Mouse (Mus musculus) c-Kit-positive CD71-positive TER-119-positive erythroid progenitor cells, embryonic 14.5 days (primary cell): ENCODE results near the gene Hspa8.
"Not testable (repeated sequence)": the region's sequence is repeated elsewhere in the genome, so short reads cannot be mapped to it uniquely, and the experiment has no call there.

ENCODE experiments used
- DNase-seq: peaks from one replicate; pipeline ENCODE4 v3.0.0-alpha.2; 2013; ENCODE audit warnings: low spot score

The Hspa8 gene

DNA sequence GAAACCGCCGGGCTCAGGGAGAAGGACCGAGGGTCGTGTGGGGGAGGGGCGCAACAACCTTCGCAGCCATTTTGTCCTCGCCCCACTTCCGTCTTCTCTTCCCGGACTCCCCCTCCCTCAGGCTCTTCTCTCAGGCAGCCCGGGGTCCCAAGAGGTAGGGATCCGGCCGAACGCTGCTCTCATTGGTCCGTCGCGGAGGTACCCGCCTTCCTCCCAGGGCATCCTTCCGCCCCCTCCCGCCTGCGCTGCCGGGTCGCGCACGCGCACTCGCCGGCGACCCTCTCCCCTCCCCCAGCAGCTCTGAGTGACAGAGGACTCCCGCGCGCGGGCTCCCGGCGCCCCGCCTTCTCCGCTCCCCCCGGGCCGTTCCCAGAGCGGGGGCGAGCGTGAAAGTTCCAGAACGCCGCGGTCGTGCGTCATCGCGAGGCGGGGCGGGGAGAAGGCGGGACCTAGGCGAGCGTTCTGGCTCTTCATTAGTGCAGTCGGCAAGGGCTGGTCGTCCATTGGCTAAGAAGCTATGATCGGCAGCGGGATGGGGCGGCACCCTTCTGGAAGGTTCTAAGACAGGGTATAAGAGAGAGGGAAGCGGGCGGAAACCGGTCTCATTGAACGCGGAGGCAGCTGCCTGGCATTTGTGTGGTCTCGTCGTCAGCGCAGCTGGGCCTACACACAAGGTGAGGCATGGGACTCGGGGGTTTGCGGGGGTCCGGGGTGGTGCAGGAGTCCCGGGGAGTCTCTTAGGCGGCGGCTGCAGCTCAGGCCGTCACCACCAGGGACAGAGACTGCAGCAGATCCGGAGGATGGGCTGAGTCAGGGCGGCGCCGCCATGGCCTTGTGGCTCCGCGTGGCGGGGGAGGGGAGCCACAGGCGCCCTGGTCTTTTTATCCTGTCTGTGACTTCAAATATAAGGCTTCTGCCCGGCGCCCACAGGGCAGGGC lies at the start of gene Hspa8:
TSS of gene Hspa8 (plus strand) at position 310 of the 938 bp plus-strand sequence.
- peak; percentile 99 for DNase-seq

DNA sequence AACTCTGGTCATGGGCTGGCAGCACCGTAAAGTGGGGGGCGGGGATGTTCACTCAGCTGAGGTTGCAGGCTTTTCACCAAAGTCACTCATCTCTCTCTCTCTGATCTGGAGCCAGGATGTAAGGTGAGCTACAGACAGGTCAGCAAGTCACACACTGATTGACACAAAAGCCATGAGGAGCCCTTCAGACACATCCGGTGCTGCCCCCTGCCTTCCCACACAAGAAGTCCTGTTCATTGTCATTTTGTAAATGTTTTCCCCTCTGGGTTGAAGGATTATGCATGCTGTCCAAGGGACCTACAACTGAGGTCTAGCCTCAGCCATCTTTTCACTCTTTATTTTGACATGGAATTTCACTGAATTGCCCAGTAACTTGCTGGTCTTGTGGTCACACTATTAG lies 49.0 kb upstream of the Hspa8 start:
- no peak for DNase-seq

DNA sequence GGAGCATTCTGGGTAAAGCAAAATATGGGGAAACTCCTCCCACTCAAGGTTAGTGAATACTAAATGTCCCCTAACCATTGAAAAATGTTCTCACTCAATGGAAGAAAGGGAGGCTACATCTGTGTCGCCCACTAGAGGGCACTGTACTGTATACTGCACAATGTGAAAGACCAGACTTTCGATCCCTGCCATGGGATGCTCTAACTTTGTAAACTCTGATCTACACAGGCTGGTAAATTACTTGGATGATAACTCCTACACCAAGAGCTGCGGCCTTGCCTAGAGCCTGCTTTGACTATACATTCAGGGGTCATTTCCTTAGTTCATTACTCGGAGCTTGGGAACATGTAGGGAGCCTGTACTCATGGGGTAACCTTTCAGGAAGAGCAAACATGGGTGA lies 44.4 kb upstream of the Hspa8 start:
- peak; percentile 40 for DNase-seq

DNA sequence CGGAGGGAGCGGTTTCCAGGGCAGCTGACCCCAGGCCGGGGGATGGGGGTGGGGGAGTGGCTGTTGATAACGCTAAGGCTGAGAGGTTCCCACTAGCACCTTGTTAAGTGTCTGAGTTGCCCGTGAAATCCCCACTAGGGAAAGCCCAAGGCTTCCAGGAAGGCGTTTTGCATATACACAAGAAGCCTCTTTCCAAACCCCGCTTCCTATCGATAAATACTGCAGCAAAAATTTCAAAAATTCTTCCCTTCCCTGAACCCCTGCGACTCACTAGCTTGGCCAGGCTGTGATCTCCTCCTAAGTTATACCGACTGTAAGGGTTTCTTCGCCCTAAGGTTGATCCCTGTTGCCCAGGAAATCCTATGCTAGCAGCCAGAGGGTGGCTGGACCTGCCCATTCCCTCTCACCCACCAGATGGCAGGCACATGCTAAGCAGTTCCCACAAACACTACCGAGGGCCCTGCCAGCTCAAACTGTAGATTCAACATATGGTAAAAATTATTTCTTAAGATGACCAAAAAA lies 43.6 kb upstream of the Hspa8 start:
- DNase-seq: no peak

DNA sequence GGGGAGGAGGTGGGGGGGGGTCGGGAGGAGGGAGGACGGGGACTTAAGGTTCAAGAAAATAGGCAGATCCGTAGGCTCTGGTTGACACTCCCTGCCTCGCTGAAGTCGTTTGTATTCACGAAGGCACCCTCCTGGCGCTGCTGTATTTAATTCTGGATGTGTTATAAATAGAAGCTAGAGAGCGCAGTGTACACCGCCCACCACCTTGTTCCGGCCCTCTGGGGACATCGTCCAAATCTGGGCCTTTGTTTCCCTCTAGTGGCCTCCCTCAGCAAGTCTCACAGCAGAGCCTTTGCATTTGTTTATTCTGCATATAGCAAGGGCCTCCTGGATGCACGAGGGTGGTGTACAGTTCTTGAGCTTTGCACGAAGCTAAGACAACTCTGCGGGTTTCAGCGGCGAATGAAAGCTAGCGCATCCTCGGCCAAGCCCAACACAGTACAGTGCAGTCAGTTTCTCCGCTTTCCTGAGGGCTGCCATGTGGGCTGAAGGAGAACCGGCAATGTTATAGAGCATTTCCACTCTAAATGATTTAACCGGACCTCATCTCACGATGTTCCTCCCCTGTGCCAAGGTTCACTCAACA lies 43.0 kb upstream of the Hspa8 start:
- DNase-seq: peak; percentile 29

DNA sequence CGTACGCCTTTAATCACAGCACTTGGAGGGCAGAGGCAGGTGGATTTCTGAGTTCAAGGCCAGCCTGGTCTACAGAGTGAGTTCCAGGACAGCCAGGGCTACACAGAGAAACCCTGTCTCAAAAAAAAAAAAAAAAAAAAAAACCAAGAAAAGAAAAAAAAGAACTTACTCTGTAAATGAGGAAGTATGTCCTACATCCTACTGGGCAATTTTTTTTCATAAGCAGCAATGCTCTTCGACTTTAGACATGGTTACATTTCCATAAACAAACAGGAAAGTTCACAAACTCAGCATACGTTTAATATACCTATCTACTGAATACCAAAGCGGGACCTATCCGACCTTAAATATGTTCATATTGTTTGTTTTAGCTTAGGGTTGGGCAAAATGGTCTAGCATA lies 38.4 kb upstream of the Hspa8 start:
- DNase-seq: no peak

DNA sequence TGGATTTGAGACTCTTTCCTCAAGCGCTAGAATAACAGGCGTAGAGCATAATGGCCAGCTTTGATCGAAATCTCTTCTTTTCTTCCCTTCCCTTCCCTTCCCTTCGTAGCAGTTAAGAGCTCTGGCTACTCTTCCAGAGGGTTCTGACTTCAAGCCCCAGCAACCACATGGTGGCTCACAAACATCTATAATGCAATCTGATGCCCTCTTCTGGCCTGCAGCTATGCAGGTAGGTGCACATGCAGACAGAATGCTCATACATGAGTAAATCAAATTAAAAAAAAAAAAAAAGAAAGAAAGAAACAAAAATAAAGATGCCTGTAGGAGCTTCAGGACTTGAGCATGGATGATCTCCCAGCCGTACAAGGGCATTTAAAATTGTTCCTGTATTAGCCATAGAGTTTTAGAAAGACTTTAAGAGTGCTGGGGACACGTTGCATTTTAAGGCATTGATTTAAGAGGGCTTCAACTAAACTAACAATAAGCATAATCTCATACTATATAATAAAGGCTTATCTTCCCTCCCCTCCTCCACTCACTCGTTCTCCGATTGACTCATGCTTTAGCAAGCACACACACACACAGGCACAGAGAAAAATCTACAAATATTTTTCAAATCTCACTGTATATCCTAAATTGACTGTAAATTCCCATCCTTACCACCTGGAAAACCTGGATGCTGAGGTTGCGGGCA lies 35.8 kb upstream of the Hspa8 start:
- no peak for DNase-seq

DNA sequence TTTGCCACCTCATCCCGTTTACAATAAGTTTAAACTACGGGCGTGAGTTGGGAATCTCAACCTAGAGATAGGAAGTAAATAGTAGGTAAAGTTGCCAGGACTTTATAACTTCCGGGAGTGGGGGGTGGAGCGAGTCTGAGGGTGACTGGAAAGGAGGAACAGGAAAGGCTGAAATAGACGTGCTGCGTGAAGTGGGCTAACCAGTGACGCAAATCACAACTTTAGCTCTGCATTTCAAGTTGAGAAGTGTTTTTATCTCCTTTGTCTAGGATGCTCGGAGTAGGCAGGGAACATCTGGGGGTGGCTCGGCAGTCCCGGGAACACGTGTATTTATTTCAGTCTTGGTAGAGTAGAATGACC lies 35.2 kb upstream of the Hspa8 start:
- no peak for DNase-seq

DNA sequence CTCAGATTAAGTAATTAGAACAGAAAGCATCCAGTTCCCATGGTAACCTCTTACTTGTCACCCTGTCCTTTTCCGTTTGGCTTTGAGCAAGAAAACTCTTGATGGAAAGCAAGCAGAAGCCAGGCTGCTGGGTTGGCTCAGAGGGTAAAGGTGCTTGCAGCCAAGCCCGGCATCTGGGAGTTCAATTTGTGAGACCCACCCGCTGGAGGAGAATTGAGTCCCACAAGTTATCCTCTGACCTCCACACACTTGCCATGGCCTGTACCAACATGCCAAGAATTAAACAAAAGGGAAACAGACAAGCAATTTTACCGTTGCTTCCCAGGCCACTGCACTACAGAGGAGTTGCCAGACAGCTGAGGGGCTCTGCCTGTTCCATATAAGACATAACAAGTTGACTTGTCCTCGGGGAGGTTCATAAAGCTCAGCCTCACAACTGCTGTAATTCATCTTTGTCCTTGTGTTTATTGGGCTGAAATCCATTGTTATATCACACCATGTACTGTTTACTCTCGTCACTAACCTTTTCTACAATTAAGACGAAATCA lies 34.7 kb upstream of the Hspa8 start:
- DNase-seq: no peak

DNA sequence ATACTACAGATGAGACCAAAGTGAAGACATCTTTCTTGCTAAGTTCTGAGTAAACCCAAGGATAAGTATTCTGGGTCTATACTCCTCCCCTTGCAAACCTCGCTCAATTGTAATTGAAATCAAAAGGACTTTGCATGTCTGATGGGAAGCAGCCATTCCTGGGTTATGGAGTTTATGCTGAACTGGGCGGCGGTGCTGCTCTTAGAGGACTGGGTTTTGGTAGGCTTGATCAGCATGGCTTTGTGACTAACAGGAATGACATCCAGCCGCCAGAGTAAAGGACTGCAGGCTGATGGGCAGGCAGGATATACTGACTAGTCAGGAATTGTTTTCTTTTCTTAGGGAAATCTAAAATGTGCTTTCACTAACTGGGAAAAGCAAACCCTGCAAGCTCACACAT lies 32.8 kb upstream of the Hspa8 start:
- DNase-seq: no peak

DNA sequence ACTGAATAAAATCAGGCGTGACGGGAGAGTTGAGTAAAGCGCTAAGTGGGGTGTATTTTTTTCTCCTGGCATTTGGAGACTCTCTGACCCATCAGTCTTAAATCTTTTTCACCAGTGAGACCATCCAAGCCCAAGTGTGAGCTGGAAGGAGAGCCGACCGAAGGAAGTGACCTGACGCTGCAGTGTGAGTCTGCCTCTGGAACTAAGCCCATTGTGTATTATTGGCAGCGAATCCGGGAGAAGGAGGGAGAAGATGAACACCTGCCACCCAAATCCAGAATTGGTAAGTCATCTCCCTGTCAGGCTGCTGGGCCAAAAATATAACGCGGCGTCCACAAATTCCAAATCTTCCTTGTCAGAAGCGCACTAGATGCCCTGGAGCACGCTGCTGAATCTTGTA lies 28.5 kb upstream of the Hspa8 start:
- no peak for DNase-seq

DNA sequence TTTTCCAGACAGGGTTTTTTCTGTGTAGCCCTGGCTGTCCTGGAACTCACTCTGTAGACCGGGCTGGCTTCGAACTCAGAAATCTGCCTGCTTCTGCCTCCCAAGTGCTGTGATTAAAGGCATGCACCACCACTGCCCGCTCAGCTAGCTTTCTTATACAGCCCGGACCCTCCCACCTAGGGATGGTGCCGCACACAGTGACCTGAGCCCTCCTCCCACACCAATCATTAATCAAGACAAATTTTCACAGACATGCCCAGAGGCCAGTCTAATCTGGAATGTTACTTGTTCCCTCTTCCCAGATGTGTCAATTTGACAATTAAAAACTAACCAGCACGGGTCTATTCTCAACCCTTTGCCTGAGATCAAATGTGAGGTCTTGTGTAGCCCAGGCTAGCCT lies 27.6 kb upstream of the Hspa8 start:
- not testable (repeated sequence) for DNase-seq

DNA sequence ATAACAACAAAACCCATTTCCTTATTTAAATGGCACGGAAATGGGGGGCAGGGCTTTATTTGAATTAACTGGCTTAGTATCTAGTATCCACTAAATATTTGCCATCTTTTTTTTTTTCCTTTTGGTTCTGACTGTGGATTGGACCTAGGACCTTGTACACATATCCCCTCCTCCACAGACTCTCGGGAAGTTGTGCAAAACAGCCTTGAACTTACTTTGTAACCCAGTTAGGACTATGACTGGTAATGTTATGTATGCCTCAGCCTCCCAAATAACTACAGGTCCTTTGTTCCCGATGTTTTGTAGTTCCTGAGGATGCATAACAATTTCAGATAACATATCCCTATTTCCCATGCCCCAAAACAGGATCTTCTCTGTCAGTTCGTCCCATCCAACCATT lies 26.9 kb upstream of the Hspa8 start:
- DNase-seq: no peak

DNA sequence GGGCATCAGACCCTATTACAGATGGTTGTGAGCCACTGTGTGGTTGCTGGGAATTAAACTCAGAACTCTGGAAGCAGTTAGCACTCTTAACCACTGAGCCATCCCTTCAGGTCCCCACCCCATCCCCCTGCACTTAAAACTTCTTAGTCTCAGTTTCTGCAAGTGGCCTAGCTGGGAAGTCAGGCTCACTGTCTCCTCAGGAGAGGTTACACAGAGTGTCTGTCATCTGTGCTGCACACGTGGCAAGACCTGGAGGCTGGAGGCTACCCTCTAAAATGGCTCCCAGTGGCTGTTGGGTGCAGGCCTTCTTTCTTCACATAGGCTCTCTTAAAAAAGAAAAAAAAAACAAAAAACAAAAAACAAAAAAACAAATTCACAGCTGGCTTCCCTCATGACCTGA lies 24.7 kb upstream of the Hspa8 start:
- no peak for DNase-seq

DNA sequence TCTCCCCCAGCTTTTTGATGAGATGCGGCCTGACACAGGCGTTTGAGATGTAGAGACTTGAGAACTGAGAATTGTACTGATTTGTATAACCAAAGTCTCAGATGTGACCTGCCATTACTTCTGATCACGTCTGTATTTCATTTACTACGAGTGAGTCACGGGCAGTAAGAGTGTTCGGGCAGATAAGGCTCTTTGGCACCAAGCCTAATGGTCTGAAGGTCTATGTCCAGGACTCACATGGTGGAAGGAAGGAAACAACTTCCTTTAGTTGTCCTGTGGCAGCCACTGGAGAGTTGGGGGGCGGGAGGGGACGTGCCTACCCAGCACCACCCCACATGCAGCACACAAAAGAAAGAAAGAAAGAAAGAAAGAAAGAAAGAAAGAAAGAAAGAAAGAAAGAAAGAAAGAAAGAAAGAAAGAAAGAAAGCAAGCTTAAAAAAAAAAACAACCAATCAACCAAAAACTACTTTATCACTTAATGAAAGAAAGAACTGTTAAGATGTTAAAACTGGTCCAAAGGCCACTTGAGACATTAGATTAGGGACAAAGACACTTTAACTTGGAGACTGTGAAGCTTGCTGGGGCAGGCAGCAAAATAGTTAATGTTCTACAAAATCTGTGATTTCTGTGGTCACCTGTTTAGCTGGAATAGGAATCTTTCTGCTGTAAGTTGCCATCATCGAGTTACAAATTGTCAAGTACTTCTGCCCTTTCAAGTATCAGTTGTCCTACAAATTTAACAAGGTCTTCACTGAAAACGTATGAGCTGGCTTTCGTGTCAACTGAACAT lies 24.1 kb upstream of the Hspa8 start:
- no peak for DNase-seq

DNA sequence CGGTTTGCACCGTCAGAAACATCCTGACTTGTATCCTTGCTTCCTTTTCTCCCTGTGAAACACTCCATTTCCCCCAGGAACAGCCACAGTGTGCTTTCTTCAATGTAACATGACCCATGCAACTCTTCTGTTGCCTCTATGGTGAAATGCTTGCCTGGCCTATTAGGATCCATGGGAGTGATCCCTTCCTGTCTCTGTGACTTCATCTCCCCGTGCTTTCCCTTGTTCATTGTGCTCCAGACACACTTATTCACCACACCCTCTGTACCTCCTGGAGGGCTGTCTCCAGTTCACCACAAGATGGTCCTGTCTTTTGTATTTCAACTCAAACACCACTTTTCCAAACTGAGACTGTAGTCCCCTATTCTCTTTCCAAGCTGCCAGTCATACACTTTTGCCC lies 20.7 kb upstream of the Hspa8 start:
- no peak for DNase-seq

DNA sequence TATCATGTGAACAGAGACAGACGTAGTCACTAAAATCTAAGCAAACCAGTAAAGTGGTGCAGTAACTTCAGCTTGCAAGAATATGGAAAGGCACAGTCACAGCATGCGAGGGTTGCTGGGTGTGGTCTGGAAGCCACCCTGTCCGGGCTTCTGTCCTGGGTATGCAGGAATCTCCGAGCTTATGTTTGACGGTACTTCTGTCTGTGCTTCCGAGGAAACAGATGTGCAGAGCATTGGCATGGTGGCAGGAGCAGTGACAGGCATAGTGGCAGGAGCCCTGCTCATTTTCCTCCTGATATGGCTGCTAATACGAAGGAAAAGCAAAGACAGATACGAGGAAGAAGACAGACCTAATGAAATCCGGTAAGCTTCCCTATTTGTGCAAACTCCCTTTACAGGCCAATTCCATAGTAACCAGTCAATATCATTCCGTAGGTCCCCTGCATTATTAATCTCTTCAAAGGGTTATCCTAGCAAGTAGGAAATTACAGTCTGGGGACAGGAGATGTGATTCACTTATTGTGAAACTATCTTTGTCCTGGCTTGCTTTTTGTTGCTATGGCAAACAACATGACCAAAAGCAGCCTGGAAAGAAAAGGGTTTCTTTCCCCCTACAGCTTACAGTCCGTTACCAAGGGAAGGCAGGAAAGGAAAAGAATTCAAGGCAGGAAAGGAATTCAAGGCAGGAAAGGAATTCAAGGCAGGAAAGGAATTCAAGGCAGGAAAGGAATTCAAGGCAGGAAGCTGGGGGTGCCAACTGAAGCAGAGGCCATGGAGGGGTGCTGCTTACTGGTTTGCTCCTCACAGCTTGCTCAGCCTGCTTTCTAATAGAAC lies 19.7 kb upstream of the Hspa8 start:
- no peak for DNase-seq

DNA sequence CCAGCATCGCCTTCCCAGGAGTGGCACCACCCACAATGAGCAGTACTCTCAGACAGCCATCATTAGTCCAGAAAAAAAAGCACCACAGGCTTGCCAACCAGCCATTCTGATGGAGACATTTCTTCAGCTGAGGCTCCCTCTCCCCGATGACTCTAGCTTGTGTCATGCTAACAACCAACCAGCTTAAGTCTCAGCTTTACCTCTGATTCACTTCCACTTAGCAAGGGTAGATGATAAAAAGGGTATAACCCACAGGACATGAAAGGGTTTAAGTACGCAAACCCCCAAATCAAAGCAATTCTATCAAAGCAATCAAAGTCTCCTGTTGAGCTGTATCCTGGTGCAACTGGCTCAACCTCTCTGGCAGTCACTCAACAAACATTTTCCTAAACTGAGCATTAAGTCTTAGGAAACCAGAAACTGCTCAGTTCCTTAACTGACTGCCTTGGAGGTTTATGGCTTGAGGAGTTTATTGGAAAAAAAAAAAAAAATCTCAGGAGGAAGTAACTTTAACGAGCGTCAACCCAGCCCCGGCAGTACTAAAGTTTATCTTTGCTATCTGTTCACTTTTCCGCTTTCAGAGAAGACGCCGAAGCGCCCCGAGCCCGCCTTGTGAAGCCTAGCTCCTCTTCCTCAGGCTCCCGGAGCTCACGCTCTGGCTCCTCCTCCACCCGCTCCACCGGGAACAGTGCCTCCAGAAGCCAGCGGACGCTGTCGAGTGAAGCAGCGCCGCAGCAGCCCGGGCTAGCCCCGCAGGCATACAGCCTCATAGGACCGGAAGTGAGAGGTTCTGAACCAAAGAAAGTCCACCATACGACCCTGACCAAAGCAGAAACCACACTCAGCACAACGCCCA lies 18.8 kb upstream of the Hspa8 start:
- DNase-seq: no peak

DNA sequence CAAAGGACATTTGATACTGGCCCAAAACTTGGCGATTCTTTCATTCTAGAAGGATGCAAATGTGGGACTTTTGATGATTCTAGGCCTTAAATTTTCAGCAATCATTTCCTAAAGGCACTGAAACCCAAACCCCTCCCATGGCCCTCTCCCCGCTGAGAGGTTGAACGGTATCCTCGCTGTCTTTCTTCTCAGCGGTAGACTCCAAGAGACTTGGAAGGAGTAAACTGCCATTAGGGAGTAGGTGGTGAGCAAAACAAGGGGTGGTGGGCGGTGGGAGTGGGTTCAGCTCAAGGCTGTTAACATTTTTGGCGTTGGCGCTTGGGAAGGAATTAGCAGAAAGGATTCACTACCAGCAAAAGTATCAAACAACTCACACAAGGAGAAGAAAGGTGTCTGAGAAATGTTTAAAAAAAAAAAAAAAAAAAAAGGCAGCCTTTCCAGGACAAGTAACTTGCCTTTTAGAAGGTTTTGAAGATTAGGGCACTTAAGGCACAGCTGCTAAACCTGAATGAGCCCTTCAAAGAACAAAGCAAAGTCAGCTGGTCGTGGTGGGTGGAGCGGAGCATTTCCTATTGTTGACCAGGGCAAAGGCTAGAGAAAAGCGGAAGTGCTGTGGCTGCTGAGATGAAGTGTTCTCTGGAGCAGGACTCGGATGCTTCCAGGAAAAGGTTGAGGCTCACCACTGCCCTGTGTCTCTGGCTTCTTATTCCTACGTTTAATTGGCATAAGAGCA lies 17.0 kb upstream of the Hspa8 start:
- DNase-seq: no peak
